Mouse (Mus musculus): ENCODE data around the gene Zfr. TPM values are rescaled to one million over a fixed set of nuclear protein-coding genes. Genes with fewer than 3 reads are reported as not detected.

The Zfr gene
- polyA plus RNA-seq, 1 experiment: 218 TPM

GRCm38 (mm10) chr15:12207556-12208090 is 90.0 kb downstream of the Zfr start:
- no peak overlapping the region for H3K27ac ChIP-seq (ENCODE audit: control insufficient read depth, insufficient read depth, low read length)
- no peak for TF ChIP-seq CTCF (IDR thresholded peaks at IDR 0.05; ENCODE audit: borderline replicate concordance, control insufficient read depth, extremely low read depth, insufficient read depth, low read length, poor library complexity)
- TF ChIP-seq POLR2A (IDR thresholded peaks at IDR 0.05; ENCODE audit: control insufficient read depth, extremely low read depth, insufficient read depth, low read length, poor library complexity): no peak
- peaks cover 34% of the 10 kb centered on the region for H3K4me1 ChIP-seq (replicated peaks; ENCODE audit: control insufficient read depth, insufficient read depth, low read length)
- no peaks in the 10 kb centered on the region for H3K36me3 ChIP-seq (ENCODE audit: control insufficient read depth, insufficient read depth, low read length)
- H3K4me3 ChIP-seq (ENCODE audit: control insufficient read depth, insufficient read depth, low read length): no peak overlapping the region
- DNase-seq: no peak
- H3K27me3 ChIP-seq (ENCODE audit: control insufficient read depth, insufficient read depth, low read length): no peaks in the 10 kb centered on the region
- 89% methylated on average over 6 of the region's 6 CpGs for WGBS

DNA sequence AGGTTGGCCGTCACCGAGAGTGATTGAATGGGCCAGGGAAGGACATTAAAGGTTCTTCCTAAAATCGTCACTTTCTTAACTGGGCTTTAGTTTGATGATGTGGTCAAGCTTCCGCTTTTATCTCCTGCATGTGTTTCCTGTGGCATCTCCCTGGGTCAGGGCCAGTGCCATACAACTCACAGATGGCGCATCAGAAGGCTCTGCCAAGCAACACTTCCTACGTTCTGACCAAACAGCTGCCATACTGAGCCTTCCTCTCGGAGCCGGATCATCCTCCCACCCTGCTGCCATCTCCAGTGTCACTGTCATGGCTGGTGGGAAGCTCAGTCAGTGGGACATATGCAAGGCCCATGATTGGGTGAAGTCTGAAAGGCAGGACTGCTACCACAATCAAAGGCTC is 93.9 kb downstream of the Zfr start:
- Histone ChIP-seq H3K27me3 (ENCODE audit: control insufficient read depth, insufficient read depth, low read length) (no peaks in the 10 kb centered on the region), H3K27ac (ENCODE audit: control insufficient read depth, insufficient read depth, low read length) (no peak overlapping the region), H3K36me3 (ENCODE audit: control insufficient read depth, insufficient read depth, low read length) (no peaks in the 10 kb centered on the region), H3K4me3 (ENCODE audit: control insufficient read depth, insufficient read depth, low read length) (no peak overlapping the region), H3K4me1 (replicated peaks; ENCODE audit: control insufficient read depth, insufficient read depth, low read length) (peaks cover 45% of the 10 kb centered on the region)
- TF ChIP-seq POLR2A (IDR thresholded peaks at IDR 0.05; ENCODE audit: control insufficient read depth, extremely low read depth, insufficient read depth, low read length, poor library complexity) (no peak), CTCF (IDR thresholded peaks at IDR 0.05; ENCODE audit: borderline replicate concordance, control insufficient read depth, extremely low read depth, insufficient read depth, low read length, poor library complexity) (no peak)
- WGBS: 60% methylated on average over 8 of the region's 8 CpGs
- no peak for DNase-seq

GRCm38 (mm10) chr15:12212266-12212665 is 94.6 kb downstream of the Zfr start:
- Histone ChIP-seq H3K36me3 (ENCODE audit: control insufficient read depth, insufficient read depth, low read length) (no peaks in the 10 kb centered on the region), H3K4me1 (replicated peaks; ENCODE audit: control insufficient read depth, insufficient read depth, low read length) (peaks cover 44% of the 10 kb centered on the region), H3K27ac (ENCODE audit: control insufficient read depth, insufficient read depth, low read length) (no peak overlapping the region), H3K4me3 (ENCODE audit: control insufficient read depth, insufficient read depth, low read length) (no peak overlapping the region), H3K27me3 (ENCODE audit: control insufficient read depth, insufficient read depth, low read length) (no peaks in the 10 kb centered on the region)
- TF ChIP-seq POLR2A (IDR thresholded peaks at IDR 0.05; ENCODE audit: control insufficient read depth, extremely low read depth, insufficient read depth, low read length, poor library complexity) (no peak), CTCF (IDR thresholded peaks at IDR 0.05; ENCODE audit: borderline replicate concordance, control insufficient read depth, extremely low read depth, insufficient read depth, low read length, poor library complexity) (no peak)
- DNase-seq: no peak
- whole genome bisulfite sequencing: 98% methylated on average over 1 of the region's 1 CpGs

GRCm38 (mm10) chr15:12214531-12215414 is 97.1 kb downstream of the Zfr start:
- 91% methylated on average over 14 of the region's 14 CpGs for WGBS
- Histone ChIP-seq H3K4me1 (replicated peaks; ENCODE audit: control insufficient read depth, insufficient read depth, low read length) (peaks cover 48% of the 10 kb centered on the region), H3K4me3 (ENCODE audit: control insufficient read depth, insufficient read depth, low read length) (no peak overlapping the region), H3K27ac (ENCODE audit: control insufficient read depth, insufficient read depth, low read length) (no peak overlapping the region), H3K36me3 (ENCODE audit: control insufficient read depth, insufficient read depth, low read length) (no peaks in the 10 kb centered on the region), H3K27me3 (ENCODE audit: control insufficient read depth, insufficient read depth, low read length) (no peaks in the 10 kb centered on the region)
- TF ChIP-seq CTCF (IDR thresholded peaks at IDR 0.05; ENCODE audit: borderline replicate concordance, control insufficient read depth, extremely low read depth, insufficient read depth, low read length, poor library complexity) (no peak), POLR2A (IDR thresholded peaks at IDR 0.05; ENCODE audit: control insufficient read depth, extremely low read depth, insufficient read depth, low read length, poor library complexity) (no peak)
- no peak for DNase-seq

DNA sequence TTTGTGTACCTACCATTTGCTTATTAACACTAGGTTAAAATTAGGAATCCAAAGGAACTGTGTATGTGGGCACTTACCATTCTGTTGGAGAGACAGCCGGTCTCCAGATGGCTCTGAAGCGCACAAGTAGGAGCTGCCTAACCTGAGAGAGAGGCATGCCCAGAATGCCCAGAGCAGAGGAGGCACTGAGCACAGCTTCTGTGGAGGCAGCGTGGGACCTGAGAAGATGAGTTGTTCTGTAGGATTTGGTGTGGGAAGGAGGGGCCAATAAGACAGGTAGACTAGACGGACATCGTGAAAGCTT is 97.7 kb downstream of the Zfr start:
- no peak overlapping the region for H3K4me3 ChIP-seq (ENCODE audit: control insufficient read depth, insufficient read depth, low read length)
- TF ChIP-seq CTCF (IDR thresholded peaks at IDR 0.05; ENCODE audit: borderline replicate concordance, control insufficient read depth, extremely low read depth, insufficient read depth, low read length, poor library complexity) (no peak), POLR2A (IDR thresholded peaks at IDR 0.05; ENCODE audit: control insufficient read depth, extremely low read depth, insufficient read depth, low read length, poor library complexity) (no peak)
- no peaks in the 10 kb centered on the region for H3K36me3 ChIP-seq (ENCODE audit: control insufficient read depth, insufficient read depth, low read length)
- H3K27me3 ChIP-seq (ENCODE audit: control insufficient read depth, insufficient read depth, low read length): no peaks in the 10 kb centered on the region
- WGBS: 96% methylated on average over 5 of the region's 5 CpGs
- H3K4me1 ChIP-seq (replicated peaks; ENCODE audit: control insufficient read depth, insufficient read depth, low read length): peaks cover 48% of the 10 kb centered on the region
- no peak overlapping the region for H3K27ac ChIP-seq (ENCODE audit: control insufficient read depth, insufficient read depth, low read length)
- no peak for DNase-seq

DNA sequence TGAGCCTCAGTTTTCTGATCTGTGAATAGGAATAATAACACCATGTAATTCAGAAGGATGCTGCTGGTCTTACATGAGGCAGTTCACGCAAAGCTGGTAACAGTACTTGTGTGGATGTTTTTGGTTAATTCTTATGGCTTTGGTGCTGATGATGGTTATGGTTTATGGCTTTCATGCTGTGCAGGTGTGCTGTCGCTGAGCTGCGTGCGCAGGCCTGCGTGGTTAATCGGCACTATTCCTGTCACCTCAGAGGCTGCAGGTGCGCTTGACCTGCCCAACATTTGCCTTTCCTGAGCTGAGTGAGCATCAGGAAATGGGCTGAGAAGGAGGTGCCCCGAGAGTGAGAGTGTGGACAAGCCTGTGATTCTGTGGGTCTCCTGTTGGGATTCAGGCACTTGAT is 98.5 kb downstream of the Zfr start:
- Histone ChIP-seq H3K4me3 (ENCODE audit: control insufficient read depth, insufficient read depth, low read length) (no peak overlapping the region), H3K4me1 (replicated peaks; ENCODE audit: control insufficient read depth, insufficient read depth, low read length) (peaks cover 51% of the 10 kb centered on the region), H3K27ac (ENCODE audit: control insufficient read depth, insufficient read depth, low read length) (no peak overlapping the region), H3K36me3 (ENCODE audit: control insufficient read depth, insufficient read depth, low read length) (no peaks in the 10 kb centered on the region), H3K27me3 (ENCODE audit: control insufficient read depth, insufficient read depth, low read length) (no peaks in the 10 kb centered on the region)
- 6% methylated on average over 8 of the region's 8 CpGs for WGBS
- no peak for TF ChIP-seq CTCF (IDR thresholded peaks at IDR 0.05; ENCODE audit: borderline replicate concordance, control insufficient read depth, extremely low read depth, insufficient read depth, low read length, poor library complexity)
- no peak for TF ChIP-seq POLR2A (IDR thresholded peaks at IDR 0.05; ENCODE audit: control insufficient read depth, extremely low read depth, insufficient read depth, low read length, poor library complexity)
- DNase-seq: no peak
